Mouse (Mus musculus): Measurements from ENCODE around the gene Creb3l2. TPM values are rescaled to one million over a fixed set of nuclear protein-coding genes. Genes with fewer than 3 reads are reported as not detected.
A peak's percentile ranks its signal among the peaks of the same experiment; 100 is the strongest.

Creb3l2 gene
- polyA plus RNA-seq, 1 experiment, result 30.5 TPM

GRCm38 (mm10) chr6:37441251-37442011 lies 515 bp downstream of the Creb3l2 start:
- peaks cover 6% of the 10 kb centered on the region for H3K4me1 ChIP-seq (ENCODE audit: control insufficient read depth, insufficient read depth, insufficient read length, low read length)

GRCm38 (mm10) chr6:37440491-37441250 lies 1.3 kb downstream of the Creb3l2 start:
- WGBS, result 19% methylated on average over 12 of the region's 12 CpGs

More at GRCm38 (mm10) chr6:37441251-37442011, 515 bp downstream of the Creb3l2 start:
- under 1% methylated on average over 40 of the region's 40 CpGs for WGBS
- Histone ChIP-seq H3K4me3 (ENCODE audit: low read depth, low read length) (peak overlapping the region; percentile 77), H3K36me3 (ENCODE audit: control insufficient read depth, insufficient read depth, low read length) (0 out of 2 replicates have a peak, but pooled peaks cover 1% of the 10 kb centered on the region), H3K27me3 (ENCODE audit: control insufficient read depth, insufficient read depth, low read length) (no peaks in the 10 kb centered on the region), H3K27ac (ENCODE audit: insufficient read depth, low read depth, low read length) (peak overlapping the region; percentile 53)
- TF ChIP-seq POLR2A (IDR thresholded peaks at IDR 0.05; ENCODE audit: low read depth, low read length) (no peak), CTCF (IDR thresholded peaks at IDR 0.05; ENCODE audit: extremely low read depth, insufficient read length, insufficient replicate concordance, low read depth, low read length) (no peak)

GRCm38 (mm10) chr6:37439676-37440490 lies 2.1 kb downstream of the Creb3l2 start:
- Histone ChIP-seq H3K4me3 (ENCODE audit: low read depth, low read length) (peak overlapping the region; percentile 65), H3K36me3 (ENCODE audit: control insufficient read depth, insufficient read depth, low read length) (0 out of 2 replicates have a peak, but pooled peaks cover 4% of the 10 kb centered on the region), H3K4me1 (ENCODE audit: control insufficient read depth, insufficient read depth, insufficient read length, low read length) (peaks cover 9% of the 10 kb centered on the region), H3K27ac (ENCODE audit: insufficient read depth, low read depth, low read length) (peak overlapping the region; percentile 51), H3K27me3 (ENCODE audit: control insufficient read depth, insufficient read depth, low read length) (no peaks in the 10 kb centered on the region)
- 68% methylated on average over 13 of the region's 13 CpGs for WGBS
- TF ChIP-seq POLR2A (IDR thresholded peaks at IDR 0.05; ENCODE audit: low read depth, low read length) (no peak), CTCF (IDR thresholded peaks at IDR 0.05; ENCODE audit: extremely low read depth, insufficient read length, insufficient replicate concordance, low read depth, low read length) (no peak)

More at GRCm38 (mm10) chr6:37440491-37441250, 1.3 kb downstream of the Creb3l2 start:
- TF ChIP-seq POLR2A (IDR thresholded peaks at IDR 0.05; ENCODE audit: low read depth, low read length) (0 out of 2 replicates have a peak, but pooled peaks have one; percentile 11), CTCF (IDR thresholded peaks at IDR 0.05; ENCODE audit: extremely low read depth, insufficient read length, insufficient replicate concordance, low read depth, low read length) (no peak)
- peaks cover 6% of the 10 kb centered on the region for H3K4me1 ChIP-seq (ENCODE audit: control insufficient read depth, insufficient read depth, insufficient read length, low read length)
- H3K4me3 ChIP-seq (ENCODE audit: low read depth, low read length), result peak overlapping the region; percentile 65
- H3K27me3 ChIP-seq (ENCODE audit: control insufficient read depth, insufficient read depth, low read length), result no peaks in the 10 kb centered on the region
- 0 out of 2 replicates have a peak, but pooled peaks cover 3% of the 10 kb centered on the region for H3K36me3 ChIP-seq (ENCODE audit: control insufficient read depth, insufficient read depth, low read length)
- H3K27ac ChIP-seq (ENCODE audit: insufficient read depth, low read depth, low read length), result peak overlapping the region; percentile 51

- H3K4me1 ChIP-seq (ENCODE audit: control insufficient read depth, insufficient read depth, insufficient read length, low read length), result peaks cover 11% of the 10 kb centered on the region
- H3K4me3 ChIP-seq (ENCODE audit: low read depth, low read length), result no peak overlapping the region
- 0 out of 2 replicates have a peak, but pooled peaks cover 4% of the 10 kb centered on the region for H3K36me3 ChIP-seq (ENCODE audit: control insufficient read depth, insufficient read depth, low read length)
- WGBS, result 94% methylated on average over 3 of the region's 3 CpGs
- no peak for TF ChIP-seq CTCF (IDR thresholded peaks at IDR 0.05; ENCODE audit: extremely low read depth, insufficient read length, insufficient replicate concordance, low read depth, low read length)
- TF ChIP-seq POLR2A (IDR thresholded peaks at IDR 0.05; ENCODE audit: low read depth, low read length), result no peak
- H3K27ac ChIP-seq (ENCODE audit: insufficient read depth, low read depth, low read length), result no peak overlapping the region
- H3K27me3 ChIP-seq (ENCODE audit: control insufficient read depth, insufficient read depth, low read length), result no peaks in the 10 kb centered on the region
Measured at GRCm38 (mm10) chr6:37438510-37438909, 3.4 kb downstream of the Creb3l2 start.

- Histone ChIP-seq H3K27ac (ENCODE audit: insufficient read depth, low read depth, low read length) (no peak overlapping the region), H3K4me3 (ENCODE audit: low read depth, low read length) (no peak overlapping the region), H3K27me3 (ENCODE audit: control insufficient read depth, insufficient read depth, low read length) (no peaks in the 10 kb centered on the region), H3K36me3 (ENCODE audit: control insufficient read depth, insufficient read depth, low read length) (0 out of 2 replicates have a peak, but pooled peaks cover 4% of the 10 kb centered on the region), H3K4me1 (ENCODE audit: control insufficient read depth, insufficient read depth, insufficient read length, low read length) (peaks cover 8% of the 10 kb centered on the region)
- WGBS, result 94% methylated on average over 13 of the region's 13 CpGs
- TF ChIP-seq POLR2A (IDR thresholded peaks at IDR 0.05; ENCODE audit: low read depth, low read length) (no peak), CTCF (IDR thresholded peaks at IDR 0.05; ENCODE audit: extremely low read depth, insufficient read length, insufficient replicate concordance, low read depth, low read length) (no peak)
Measured at GRCm38 (mm10) chr6:37437086-37437485, 4.9 kb downstream of the Creb3l2 start.

- WGBS, result 53% methylated on average over 6 of the region's 6 CpGs
- H3K36me3 ChIP-seq (ENCODE audit: control insufficient read depth, insufficient read depth, low read length), result 0 out of 2 replicates have a peak, but pooled peaks cover 4% of the 10 kb centered on the region
- H3K27me3 ChIP-seq (ENCODE audit: control insufficient read depth, insufficient read depth, low read length), result no peaks in the 10 kb centered on the region
- no peak overlapping the region for H3K4me3 ChIP-seq (ENCODE audit: low read depth, low read length)
- no peak overlapping the region for H3K27ac ChIP-seq (ENCODE audit: insufficient read depth, low read depth, low read length)
- H3K4me1 ChIP-seq (ENCODE audit: control insufficient read depth, insufficient read depth, insufficient read length, low read length), result peaks cover 13% of the 10 kb centered on the region
- no peak for TF ChIP-seq POLR2A (IDR thresholded peaks at IDR 0.05; ENCODE audit: low read depth, low read length)
- no peak for TF ChIP-seq CTCF (IDR thresholded peaks at IDR 0.05; ENCODE audit: extremely low read depth, insufficient read length, insufficient replicate concordance, low read depth, low read length)
Measured at GRCm38 (mm10) chr6:37435391-37435790, 6.6 kb downstream of the Creb3l2 start.
